Mouse (Mus musculus) heart, adult 11 months (tissue): ENCODE results near the gene Hey2.

ENCODE experiments used
- DNase-seq: peaks from one replicate; pipeline ENCODE4 v3.0.0; 2022

Gene Hey2

GRCm38 (mm10) chr10:30789521-30789920 lies 53.1 kb downstream of the Hey2 start:
- no peak for DNase-seq

GRCm38 (mm10) chr10:30788340-30788721 lies 54.3 kb downstream of the Hey2 start:
- DNase-seq = no peak

- no peak for DNase-seq
These were observed 54.8 kb downstream of the Hey2 start for GRCm38 (mm10) chr10:30787684-30788339.

DNA sequence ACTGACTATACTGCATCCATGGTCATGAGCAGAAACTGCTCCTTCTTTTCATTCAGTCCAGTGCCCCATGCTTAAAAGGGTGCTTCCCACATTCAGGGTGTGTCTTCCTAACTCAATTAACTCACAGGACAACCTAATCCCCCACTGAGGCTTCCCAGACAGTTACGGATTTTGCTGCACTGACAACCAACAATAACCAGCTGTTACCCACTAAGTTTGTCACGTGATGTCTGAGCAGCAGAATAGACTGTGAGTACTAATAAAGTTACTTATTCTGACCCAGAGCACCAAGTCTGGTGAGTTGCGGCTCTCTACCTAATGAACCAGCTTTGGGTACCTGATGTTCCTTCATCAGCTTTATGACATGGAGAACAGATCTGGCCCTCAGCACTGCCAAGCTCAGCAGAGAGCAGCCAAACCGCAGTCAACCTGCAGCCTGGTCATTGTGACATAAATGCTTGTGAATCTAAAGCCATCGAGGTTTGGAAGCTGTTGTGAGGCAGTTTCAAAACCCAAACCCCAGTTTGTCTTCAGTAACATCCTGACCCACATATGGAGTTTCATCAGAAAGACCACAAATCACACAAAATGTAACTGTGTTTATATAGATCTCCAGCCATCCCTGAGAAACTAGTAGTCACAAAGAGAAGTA lies 56.4 kb downstream of the Hey2 start:
- no peak for DNase-seq
